Mouse (Mus musculus): ENCODE results near the gene Map2k5. TPM values are rescaled to one million over a fixed set of nuclear protein-coding genes. Genes with fewer than 3 reads are reported as not detected.
A peak's percentile ranks its signal among the peaks of the same experiment; 100 is the strongest.

Map2k5 gene
- polyA plus RNA-seq, 1 experiment, result 34.3 TPM

- H3K27ac ChIP-seq (ENCODE audit: insufficient read depth, low read depth, low read length), result no peak overlapping the region
- H3K4me1 ChIP-seq (ENCODE audit: control insufficient read depth, insufficient read depth, low read length), result no peaks in the 10 kb centered on the region
- no peak for TF ChIP-seq CTCF (conservative IDR thresholded peaks at IDR 0.05; ENCODE audit: insufficient read depth, insufficient read length, low read depth, low read length)
- TF ChIP-seq POLR2A (IDR thresholded peaks at IDR 0.05; ENCODE audit: low read depth, low read length), result no peak
- H3K27me3 ChIP-seq (replicated peaks; ENCODE audit: control insufficient read depth, insufficient read depth, low read length), result no peaks in the 10 kb centered on the region
- DNase-seq, result no peak
- WGBS, result 85% methylated on average over 14 of the region's 14 CpGs
- no peaks in the 10 kb centered on the region for H3K36me3 ChIP-seq (ENCODE audit: control insufficient read depth, insufficient read depth, low read length)
- no peak overlapping the region for H3K4me3 ChIP-seq (ENCODE audit: insufficient read depth, low read depth, low read length)
Measured at GRCm38 (mm10) chr9:63182306-63182960, 195.3 kb downstream of the Map2k5 start.

GRCm38 (mm10) chr9:63181337-63182178 lies 196.1 kb downstream of the Map2k5 start:
- 90% methylated on average over 11 of the region's 11 CpGs for WGBS
- TF ChIP-seq CTCF (conservative IDR thresholded peaks at IDR 0.05; ENCODE audit: insufficient read depth, insufficient read length, low read depth, low read length), result no peak
- TF ChIP-seq POLR2A (IDR thresholded peaks at IDR 0.05; ENCODE audit: low read depth, low read length), result no peak
- H3K36me3 ChIP-seq (ENCODE audit: control insufficient read depth, insufficient read depth, low read length), result no peaks in the 10 kb centered on the region
- no peak for DNase-seq
- no peak overlapping the region for H3K4me3 ChIP-seq (ENCODE audit: insufficient read depth, low read depth, low read length)
- H3K27me3 ChIP-seq (replicated peaks; ENCODE audit: control insufficient read depth, insufficient read depth, low read length), result no peaks in the 10 kb centered on the region
- H3K27ac ChIP-seq (ENCODE audit: insufficient read depth, low read depth, low read length), result no peak overlapping the region
- no peaks in the 10 kb centered on the region for H3K4me1 ChIP-seq (ENCODE audit: control insufficient read depth, insufficient read depth, low read length)

DNA sequence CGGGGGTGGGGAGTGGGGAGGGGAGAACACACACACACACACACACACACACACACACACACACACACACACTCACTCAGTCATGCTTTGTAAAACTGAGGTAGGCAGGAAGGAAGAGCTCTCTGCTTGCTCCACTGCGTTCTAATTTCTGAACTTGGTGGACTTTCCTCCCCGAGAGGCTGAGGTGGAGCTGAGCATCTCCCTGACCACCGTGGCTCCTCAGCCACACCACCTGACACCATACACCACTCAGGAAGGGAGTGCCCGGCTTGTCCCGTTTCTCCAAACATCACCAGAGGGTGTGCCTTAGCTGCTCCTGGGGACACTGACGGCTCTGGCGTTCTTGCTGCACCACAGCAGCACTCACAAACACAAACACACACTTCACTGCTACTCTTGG lies 199.4 kb downstream of the Map2k5 start:
- Histone ChIP-seq H3K27me3 (replicated peaks; ENCODE audit: control insufficient read depth, insufficient read depth, low read length) (no peaks in the 10 kb centered on the region), H3K36me3 (ENCODE audit: control insufficient read depth, insufficient read depth, low read length) (no peaks in the 10 kb centered on the region), H3K4me1 (ENCODE audit: control insufficient read depth, insufficient read depth, low read length) (no peaks in the 10 kb centered on the region), H3K27ac (ENCODE audit: insufficient read depth, low read depth, low read length) (no peak overlapping the region), H3K4me3 (ENCODE audit: insufficient read depth, low read depth, low read length) (no peak overlapping the region)
- WGBS, result 64% methylated on average over 8 of the region's 8 CpGs
- TF ChIP-seq POLR2A (IDR thresholded peaks at IDR 0.05; ENCODE audit: low read depth, low read length) (no peak), CTCF (conservative IDR thresholded peaks at IDR 0.05; ENCODE audit: insufficient read depth, insufficient read length, low read depth, low read length) (no peak)
- peak; percentile 57 for DNase-seq

GRCm38 (mm10) chr9:63174001-63174721 lies 203.5 kb downstream of the Map2k5 start:
- TF ChIP-seq CTCF (conservative IDR thresholded peaks at IDR 0.05; ENCODE audit: insufficient read depth, insufficient read length, low read depth, low read length), result no peak
- TF ChIP-seq POLR2A (IDR thresholded peaks at IDR 0.05; ENCODE audit: low read depth, low read length), result no peak
- DNase-seq, result peak; percentile 55
- Histone ChIP-seq H3K36me3 (ENCODE audit: control insufficient read depth, insufficient read depth, low read length) (no peaks in the 10 kb centered on the region), H3K27me3 (replicated peaks; ENCODE audit: control insufficient read depth, insufficient read depth, low read length) (no peaks in the 10 kb centered on the region), H3K4me3 (ENCODE audit: insufficient read depth, low read depth, low read length) (no peak overlapping the region), H3K27ac (ENCODE audit: insufficient read depth, low read depth, low read length) (no peak overlapping the region), H3K4me1 (ENCODE audit: control insufficient read depth, insufficient read depth, low read length) (no peaks in the 10 kb centered on the region)
- WGBS, result 64% methylated on average over 8 of the region's 8 CpGs

DNA sequence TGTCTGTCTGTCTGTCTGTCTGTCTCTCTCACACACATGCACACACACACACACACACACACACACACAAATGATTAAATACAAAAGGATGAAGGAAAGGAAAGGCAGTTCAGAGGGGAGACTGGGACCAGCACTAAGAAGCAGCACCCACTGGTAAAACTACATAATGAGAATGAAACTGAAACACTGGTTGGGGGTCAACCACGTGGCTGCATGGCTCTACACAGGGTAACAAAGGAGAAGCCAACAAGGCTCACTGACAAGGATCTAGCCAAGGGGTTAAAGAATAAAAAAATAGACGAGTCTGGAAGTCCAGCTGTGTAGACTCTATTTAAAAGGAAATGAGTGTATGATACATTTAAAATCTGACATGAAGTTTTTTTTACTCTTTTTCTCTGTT lies 205.8 kb downstream of the Map2k5 start:
- Histone ChIP-seq H3K27me3 (replicated peaks; ENCODE audit: control insufficient read depth, insufficient read depth, low read length) (no peaks in the 10 kb centered on the region), H3K36me3 (ENCODE audit: control insufficient read depth, insufficient read depth, low read length) (no peaks in the 10 kb centered on the region), H3K4me1 (ENCODE audit: control insufficient read depth, insufficient read depth, low read length) (no peaks in the 10 kb centered on the region), H3K4me3 (ENCODE audit: insufficient read depth, low read depth, low read length) (no peak overlapping the region), H3K27ac (ENCODE audit: insufficient read depth, low read depth, low read length) (no peak overlapping the region)
- TF ChIP-seq POLR2A (IDR thresholded peaks at IDR 0.05; ENCODE audit: low read depth, low read length), result no peak
- no peak for TF ChIP-seq CTCF (conservative IDR thresholded peaks at IDR 0.05; ENCODE audit: insufficient read depth, insufficient read length, low read depth, low read length)
- DNase-seq, result no peak
- WGBS, result 44% methylated on average over 2 of the region's 2 CpGs

- Histone ChIP-seq H3K4me1 (ENCODE audit: control insufficient read depth, insufficient read depth, low read length) (no peaks in the 10 kb centered on the region), H3K27me3 (replicated peaks; ENCODE audit: control insufficient read depth, insufficient read depth, low read length) (no peaks in the 10 kb centered on the region), H3K4me3 (ENCODE audit: insufficient read depth, low read depth, low read length) (no peak overlapping the region), H3K27ac (ENCODE audit: insufficient read depth, low read depth, low read length) (no peak overlapping the region), H3K36me3 (ENCODE audit: control insufficient read depth, insufficient read depth, low read length) (no peaks in the 10 kb centered on the region)
- TF ChIP-seq CTCF (conservative IDR thresholded peaks at IDR 0.05; ENCODE audit: insufficient read depth, insufficient read length, low read depth, low read length) (0 out of 2 replicates have a peak, but pooled peaks have one; percentile 15), POLR2A (IDR thresholded peaks at IDR 0.05; ENCODE audit: low read depth, low read length) (no peak)
- no peak for DNase-seq
- WGBS, result 87% methylated on average over 1 of the region's 1 CpGs
Measured at GRCm38 (mm10) chr9:63169127-63169526, 208.6 kb downstream of the Map2k5 start.

GRCm38 (mm10) chr9:63165070-63165469 lies 212.6 kb downstream of the Map2k5 start:
- H3K4me1 ChIP-seq (ENCODE audit: control insufficient read depth, insufficient read depth, low read length), result no peaks in the 10 kb centered on the region
- TF ChIP-seq CTCF (conservative IDR thresholded peaks at IDR 0.05; ENCODE audit: insufficient read depth, insufficient read length, low read depth, low read length) (no peak), POLR2A (IDR thresholded peaks at IDR 0.05; ENCODE audit: low read depth, low read length) (no peak)
- 68% methylated on average over 9 of the region's 9 CpGs for WGBS

More at GRCm38 (mm10) chr9:63165070-63165469, 212.6 kb downstream of the Map2k5 start:
- Histone ChIP-seq H3K27me3 (replicated peaks; ENCODE audit: control insufficient read depth, insufficient read depth, low read length) (no peaks in the 10 kb centered on the region), H3K27ac (ENCODE audit: insufficient read depth, low read depth, low read length) (no peak overlapping the region), H3K36me3 (ENCODE audit: control insufficient read depth, insufficient read depth, low read length) (no peaks in the 10 kb centered on the region), H3K4me3 (ENCODE audit: insufficient read depth, low read depth, low read length) (no peak overlapping the region)
- DNase-seq, result no peak
